Mouse (Mus musculus) MEL (cell line): ENCODE results near the gene 4931406P16Rik.

Experiments used
- CTCF ChIP-seq, 3 experiments: IDR thresholded peaks in 2 of 3; conservative IDR thresholded peaks in 1 of 3; 2 replicates each; pipeline ENCODE4 v1.5.1; 2011 to 2012; ENCODE audit warnings: low read length in 3 of 3, low read depth in 2 of 3, mild to moderate bottlenecking in 2 of 3, improper control_type of control experiment in 1 of 3, inconsistent platforms in 1 of 3, mixed read lengths in 1 of 3, moderate library complexity in 1 of 3; ENCODE audit not compliant: control insufficient read depth in 1 of 3, insufficient read depth in 1 of 3, poor library complexity in 1 of 3, severe bottlenecking in 1 of 3
- EP300 ChIP-seq, 2 experiments: IDR thresholded peaks; 2 replicates each; pipeline ENCODE4 v1.6.1; 2011; ENCODE audit warnings: improper control_type of control experiment in 2 of 2, low read length in 2 of 2, low read depth in 1 of 2, mild to moderate bottlenecking in 1 of 2
- GATA1 ChIP-seq: IDR thresholded peaks from 2 replicates; pipeline ENCODE4 v1.6.1; 2011; ENCODE audit warnings: low read depth, low read length, improper control_type of control experiment
- JUND ChIP-seq: IDR thresholded peaks from 2 replicates; pipeline ENCODE4 v1.6.1; 2011; ENCODE audit warnings: low read depth, mild to moderate bottlenecking, improper control_type of control experiment, low read length
- KAT2A ChIP-seq: conservative IDR thresholded peaks from 2 replicates; pipeline ENCODE4 v1.6.1; 2012; ENCODE audit warnings: low read depth, low read length, improper control_type of control experiment, inconsistent platforms
- MAX ChIP-seq: IDR thresholded peaks from 2 replicates; pipeline ENCODE4 v1.6.1; 2011; ENCODE audit warnings: low read length, improper control_type of control experiment
- MAZ ChIP-seq: IDR thresholded peaks from 2 replicates; pipeline ENCODE4 v1.6.1; 2012; ENCODE audit warnings: low read depth, mild to moderate bottlenecking, inconsistent platforms, low read length, improper control_type of control experiment
- MYB ChIP-seq: IDR thresholded peaks from 2 replicates; pipeline ENCODE4 v1.6.1; 2011; ENCODE audit warnings: mild to moderate bottlenecking, low read depth, low read length, improper control_type of control experiment
- POLR2A ChIP-seq, 2 experiments: IDR thresholded peaks; 2 replicates each; pipeline ENCODE4 v1.6.1; 2011 to 2012; ENCODE audit warnings: low read length in 2 of 2, mild to moderate bottlenecking in 2 of 2, control low read depth in 1 of 2, improper control_type of control experiment in 1 of 2, low read depth in 1 of 2, moderate library complexity in 1 of 2; ENCODE audit not compliant: control insufficient read depth in 1 of 2, insufficient read depth in 1 of 2, poor library complexity in 1 of 2

DNA sequence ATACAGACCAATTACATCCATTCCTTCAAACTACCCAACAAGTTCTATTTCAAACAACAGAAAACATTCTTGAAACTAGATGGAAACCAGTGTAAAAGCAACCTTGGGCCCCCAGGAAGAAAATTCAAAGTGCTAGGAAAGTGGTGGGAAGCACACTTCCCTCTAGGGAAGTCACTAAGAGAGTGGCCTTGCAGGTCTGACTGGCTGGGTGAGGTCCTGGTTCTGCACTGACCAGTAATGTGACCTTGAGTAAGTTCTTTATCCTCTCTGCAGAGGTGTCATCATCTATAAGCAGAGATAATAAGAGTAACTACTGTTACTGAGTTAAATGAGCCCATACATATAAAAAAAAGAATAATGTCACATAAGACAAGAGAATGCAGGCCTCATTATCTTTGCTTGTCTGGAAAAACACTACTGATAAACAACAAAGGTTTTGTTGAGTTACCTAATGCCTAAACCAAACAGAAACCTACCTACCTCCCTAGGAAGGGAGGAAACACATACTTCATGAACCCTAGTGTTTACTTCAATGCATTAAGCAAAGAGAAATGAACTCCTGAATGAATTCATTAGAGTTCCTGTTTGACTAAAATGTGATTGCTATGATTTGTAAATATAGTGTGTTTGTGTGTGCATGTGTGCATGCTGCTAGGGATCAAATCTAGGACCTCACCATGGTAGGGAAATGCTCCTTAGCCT, 22.8 kb downstream of the 4931406P16Rik start:
- TF ChIP-seq MAZ (no peak), CTCF (IDR thresholded peaks at IDR 0.05 in 2 of 3, conservative IDR thresholded peaks at IDR 0.05 in 1 of 3; ENCODE audit: control insufficient read depth in 1 of 3, insufficient read depth in 1 of 3, low read depth in 2 of 3, low read length in 3 of 3, poor library complexity in 1 of 3, severe bottlenecking in 1 of 3) (no peak), MYB (no peak), POLR2A (IDR thresholded peaks at IDR 0.05; ENCODE audit: control insufficient read depth in 1 of 2, insufficient read depth in 1 of 2, low read depth in 1 of 2, low read length in 2 of 2, poor library complexity in 1 of 2) (no peak), KAT2A (no peak), JUND (no peak), MAX (no peak), GATA1 (no peak), EP300 (IDR thresholded peaks at IDR 0.05; ENCODE audit: low read depth in 1 of 2, low read length in 2 of 2) (no peak)
